Mouse (Mus musculus): ENCODE measurements around the gene Cmtr2.

Cmtr2 gene

DNA sequence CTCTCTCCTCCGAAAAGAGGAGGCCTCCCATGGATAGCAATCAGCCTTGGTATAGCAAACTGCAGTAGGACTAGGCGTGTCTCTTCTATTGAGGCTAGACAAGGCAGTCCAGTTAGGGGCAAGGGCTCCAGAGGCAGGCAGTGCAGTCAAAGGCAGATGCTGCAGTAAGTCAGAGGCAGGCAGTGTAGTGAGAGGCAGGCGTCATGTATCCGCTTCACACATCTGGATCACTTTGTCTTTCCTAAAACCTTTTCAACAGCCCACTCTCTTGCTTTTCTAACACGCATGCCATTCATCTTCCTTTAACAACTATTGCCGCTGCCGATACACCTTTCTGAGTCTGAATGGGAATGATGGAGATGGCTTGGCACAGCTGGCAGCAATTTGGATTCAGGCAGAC is at the start of gene Cmtr2:
Gene Cmtr2, plus strand, starts transcription at position 301 of the 400 bp plus-strand sequence.
- DNase-seq (ENCODE audit: low spot score): no peak

DNA sequence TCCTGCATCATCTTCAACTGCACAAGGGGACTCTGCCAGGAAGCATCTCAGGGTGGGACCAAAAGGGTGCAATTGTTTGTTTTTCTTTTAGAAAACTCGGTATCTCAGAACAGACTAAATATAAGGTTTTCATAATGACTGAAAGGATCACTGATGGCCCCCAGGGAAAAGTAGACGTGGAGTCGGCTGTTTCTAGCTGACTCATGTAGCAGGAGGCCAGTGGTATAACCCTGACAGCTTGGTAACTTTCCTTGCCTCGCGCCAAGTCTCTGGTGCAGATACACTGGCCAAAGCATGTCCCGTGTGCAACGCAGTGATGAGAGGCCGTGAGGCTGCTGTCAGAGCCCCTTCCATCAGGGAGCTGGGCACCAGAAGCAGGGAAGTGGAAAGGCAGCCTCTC is 49.2 kb upstream of the Cmtr2 start:
- no peak for DNase-seq (ENCODE audit: low spot score)

DNA sequence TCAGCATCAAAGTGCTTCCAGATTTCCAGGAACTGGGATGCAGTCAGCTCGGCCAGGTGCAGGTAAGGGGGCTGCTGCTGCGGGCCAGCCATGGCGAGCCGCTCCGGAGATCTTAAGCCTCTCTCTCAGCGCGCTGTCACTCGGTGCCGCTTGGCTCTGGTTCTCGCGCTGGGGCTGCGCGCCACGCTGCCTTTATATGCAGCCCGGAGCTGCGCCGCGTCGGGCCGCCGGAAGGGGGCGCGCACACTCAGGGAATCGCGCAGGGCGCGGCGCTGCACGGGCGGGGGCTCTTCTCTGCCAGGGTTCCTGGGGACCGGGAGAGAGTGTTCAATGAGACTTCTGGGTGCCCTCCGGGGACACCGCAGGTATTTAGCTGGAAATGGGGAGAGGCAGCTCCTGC is 47.4 kb upstream of the Cmtr2 start, which contains the start of gene Calb2:
Gene Calb2, minus strand, starts transcription at position 165 of the 400 bp plus-strand sequence.
- DNase-seq (ENCODE audit: low spot score): peak; percentile 24

DNA sequence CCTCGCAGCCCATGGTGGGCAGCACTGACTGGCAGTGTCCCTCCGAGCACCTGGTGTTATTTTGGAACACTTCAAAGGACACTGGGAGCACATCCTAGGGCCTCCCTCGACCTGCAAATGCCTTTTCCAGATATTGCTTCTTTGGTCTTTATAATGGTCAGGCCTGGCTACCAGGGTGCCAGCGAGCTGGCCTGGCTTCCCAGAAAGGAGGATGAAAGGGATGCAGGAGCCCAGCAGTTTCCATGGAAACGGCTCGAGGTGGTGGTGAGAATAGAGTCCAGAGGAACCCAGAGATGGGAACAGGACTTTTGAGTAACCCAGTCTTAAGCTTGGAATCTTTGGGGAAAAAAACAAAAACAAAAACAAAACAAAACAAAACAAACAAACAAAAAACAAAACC is 43.3 kb upstream of the Cmtr2 start:
- no peak for DNase-seq (ENCODE audit: low spot score)

GRCm38 (mm10) chr8:110174826-110175225 is 40.6 kb upstream of the Cmtr2 start:
- no peak for DNase-seq (ENCODE audit: low spot score)

GRCm38 (mm10) chr8:110177359-110178155 is 37.9 kb upstream of the Cmtr2 start:
- DNase-seq (ENCODE audit: low spot score): no peak

GRCm38 (mm10) chr8:110182735-110183367 is 32.6 kb upstream of the Cmtr2 start:
- DNase-seq (ENCODE audit: low spot score): no peak

- no peak for DNase-seq (ENCODE audit: low spot score)
These were observed 31.7 kb upstream of the Cmtr2 start for GRCm38 (mm10) chr8:110183748-110184147.

GRCm38 (mm10) chr8:110185538-110185937 is 29.9 kb upstream of the Cmtr2 start:
- DNase-seq (ENCODE audit: low spot score): no peak

DNA sequence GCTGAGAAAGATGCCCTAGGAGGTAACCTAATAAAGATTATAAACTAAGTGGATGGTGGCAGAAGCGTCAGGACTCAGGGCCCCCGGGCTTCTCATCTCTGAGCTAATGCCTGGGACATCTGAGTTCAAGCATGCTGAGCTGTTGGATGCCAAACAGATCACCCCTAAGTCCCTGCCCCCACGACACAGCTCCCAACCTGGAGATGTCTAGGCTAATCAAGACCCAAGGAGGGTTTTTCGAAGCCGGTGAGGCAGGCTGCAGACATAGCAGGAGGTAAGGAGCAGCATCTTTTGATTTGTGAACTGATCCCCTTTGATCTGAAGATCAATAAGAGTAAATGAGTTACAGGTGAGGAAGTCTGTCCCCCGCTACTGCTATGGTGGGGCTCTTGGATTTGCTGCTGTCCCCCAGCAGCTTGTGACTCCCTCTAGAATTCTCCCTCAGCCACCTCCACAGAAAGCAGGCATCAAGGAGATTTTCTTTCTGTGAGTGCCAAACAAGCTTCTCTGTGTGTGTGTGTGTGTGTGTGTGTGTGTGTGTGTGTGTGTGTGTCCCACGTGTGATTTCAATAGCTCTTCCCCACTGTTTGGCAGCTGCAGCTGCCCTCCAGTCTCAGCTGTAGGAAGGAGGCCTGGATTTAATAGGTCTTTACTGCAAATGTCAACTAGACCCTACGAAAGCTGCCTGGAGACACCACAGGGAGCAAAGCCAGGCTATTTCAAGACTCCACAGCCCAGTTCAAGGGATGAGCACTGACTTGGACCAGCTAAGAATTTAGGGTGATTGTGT is 26.3 kb upstream of the Cmtr2 start:
- DNase-seq (ENCODE audit: low spot score): no peak

DNA sequence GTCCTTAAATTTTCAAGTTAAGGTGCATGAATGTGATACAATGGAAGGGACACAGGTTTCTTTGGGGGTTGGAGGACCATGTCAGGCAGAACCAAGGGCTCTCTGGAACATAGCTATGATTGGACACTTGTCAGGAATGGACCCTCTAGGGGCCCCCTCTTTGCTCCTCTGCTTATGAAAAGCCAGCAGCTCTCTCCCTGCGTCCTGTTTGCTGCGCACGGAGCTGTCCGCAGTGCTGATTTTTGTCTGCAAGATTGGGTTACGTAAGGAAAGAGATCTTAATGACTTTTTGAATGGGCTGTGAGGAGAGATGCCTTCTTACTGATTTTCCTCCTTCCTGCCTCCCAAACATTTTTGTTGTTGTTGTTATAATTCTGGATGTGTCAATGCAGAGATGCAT is 18.8 kb upstream of the Cmtr2 start:
- DNase-seq (ENCODE audit: low spot score): peak; percentile 60

DNA sequence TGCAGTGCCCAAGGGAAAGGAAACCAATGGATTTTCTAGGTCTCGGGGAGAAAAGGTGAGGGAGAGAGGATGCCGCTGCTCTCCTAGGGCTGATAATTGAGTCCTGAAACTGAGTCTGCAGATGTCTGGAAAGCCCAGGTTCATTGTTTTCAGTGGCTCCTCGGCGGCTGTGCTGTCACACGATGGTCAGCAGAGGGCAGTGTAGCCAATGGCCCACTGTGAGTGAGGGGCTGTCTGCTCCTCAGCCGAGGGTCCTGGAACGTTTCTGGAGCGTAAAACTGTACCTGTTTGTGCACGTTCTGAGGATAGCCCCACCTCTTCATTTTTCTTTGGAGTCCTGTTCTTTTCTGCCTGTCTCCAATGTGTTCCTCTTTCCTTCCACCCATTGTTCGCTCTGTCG is 13.7 kb upstream of the Cmtr2 start:
- DNase-seq (ENCODE audit: low spot score): no peak

DNA sequence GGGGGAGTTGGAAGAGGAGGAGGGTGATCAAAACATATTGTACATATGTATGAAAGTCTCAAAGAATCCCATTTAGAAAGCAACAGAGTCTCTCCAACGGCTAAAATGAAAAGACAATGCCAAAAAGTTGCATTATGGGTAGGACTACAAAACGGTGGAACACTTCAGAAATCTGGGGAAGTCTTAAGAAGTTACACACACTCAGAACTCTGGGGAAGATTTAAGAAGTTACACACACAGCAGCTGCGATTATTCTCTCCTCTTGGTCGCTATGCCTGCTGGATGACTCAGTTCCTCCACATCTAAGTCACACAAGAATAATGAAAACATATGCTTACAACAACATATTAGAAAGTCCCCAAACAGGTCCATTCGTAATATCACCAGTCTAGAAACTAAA is 788 bp downstream of the Cmtr2 start:
- DNase-seq (ENCODE audit: low spot score): no peak

- DNase-seq (ENCODE audit: low spot score): no peak
These were observed 1.7 kb downstream of the Cmtr2 start for GRCm38 (mm10) chr8:110217198-110217597.

GRCm38 (mm10) chr8:110217681-110218131 is 2.2 kb downstream of the Cmtr2 start:
- peak; percentile 99 for DNase-seq (ENCODE audit: low spot score)

DNA sequence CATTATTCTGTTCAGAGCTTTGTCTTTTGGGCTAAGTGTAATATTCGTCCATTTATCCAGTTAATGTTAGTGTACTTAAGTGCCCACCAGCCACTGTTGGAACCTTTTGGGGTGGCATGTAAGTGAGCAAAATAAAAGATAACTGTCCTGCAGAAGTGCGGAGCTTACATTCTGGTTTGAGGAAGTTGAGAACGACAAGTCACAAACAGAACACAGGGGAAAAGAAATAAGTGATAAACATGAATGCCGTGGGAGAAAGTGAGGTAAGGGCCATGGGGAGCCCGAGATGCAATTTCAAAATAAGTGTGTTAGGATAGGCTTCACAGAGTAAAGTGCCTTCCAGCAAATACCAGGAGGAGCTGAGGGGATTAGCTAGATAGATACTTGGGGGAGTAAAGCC is 3.0 kb downstream of the Cmtr2 start:
- no peak for DNase-seq (ENCODE audit: low spot score)

- DNase-seq (ENCODE audit: low spot score): no peak
These were observed 5.5 kb downstream of the Cmtr2 start for GRCm38 (mm10) chr8:110220936-110221335.

DNA sequence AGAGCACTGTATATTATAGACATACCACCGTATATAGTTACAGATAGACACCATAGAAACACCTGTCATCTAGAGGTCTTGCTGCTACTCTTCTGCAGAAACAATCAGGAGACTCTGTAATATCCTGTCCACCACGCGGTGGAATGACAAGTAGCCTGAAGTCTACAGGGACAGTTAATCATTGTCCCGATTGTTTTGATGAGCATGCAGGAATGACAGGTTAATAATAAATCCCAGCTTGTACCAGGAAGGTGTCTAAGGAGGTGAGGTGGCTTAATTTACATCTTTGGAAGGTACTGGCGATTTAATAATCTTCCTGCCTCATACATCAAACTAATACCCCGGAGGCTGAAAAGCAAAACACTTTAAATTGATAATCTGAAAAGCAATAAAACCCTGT is 15.3 kb downstream of the Cmtr2 start:
- peak; percentile 62 for DNase-seq (ENCODE audit: low spot score)

DNA sequence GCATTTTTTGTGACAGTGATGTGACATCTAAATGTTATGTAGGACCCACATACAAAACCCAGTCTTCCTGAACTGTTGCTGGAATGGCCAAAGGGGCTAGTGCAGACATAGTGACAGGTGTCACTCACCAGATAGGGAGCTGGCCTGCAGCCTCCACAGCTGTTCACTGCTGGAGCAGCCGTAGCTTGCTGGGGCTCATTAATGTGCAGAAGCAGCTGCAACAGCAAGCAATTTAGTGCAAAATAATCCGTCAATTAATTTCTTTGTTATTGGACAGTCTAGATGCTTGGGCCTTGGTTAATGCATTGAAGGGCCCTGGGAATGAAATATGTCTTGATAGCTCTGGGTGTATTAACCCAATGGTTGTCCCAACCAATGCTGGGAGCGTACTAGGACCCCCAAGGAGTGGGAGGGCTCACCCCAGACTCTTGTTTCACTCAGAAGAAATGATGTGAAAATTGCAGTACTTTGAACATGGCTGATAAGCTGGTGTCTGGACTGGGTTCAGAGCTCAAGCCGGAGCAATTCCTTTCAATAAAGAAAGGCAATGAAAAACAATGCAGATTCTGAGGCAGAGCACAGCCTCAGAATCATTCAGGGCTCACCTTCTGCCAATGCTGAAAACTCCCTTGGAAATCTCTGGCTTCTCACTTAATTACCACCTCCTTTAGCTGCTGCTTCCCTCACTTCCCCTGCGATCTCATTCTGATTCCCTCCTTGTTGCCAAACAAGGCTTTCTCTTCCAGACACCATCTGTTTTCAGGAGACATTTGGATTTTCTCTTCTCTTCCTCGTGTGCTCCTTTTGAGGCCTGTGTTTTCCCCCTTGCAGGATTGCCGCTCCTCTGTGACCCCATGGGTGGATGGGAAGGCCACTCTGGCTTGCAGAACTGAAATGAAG is 27.1 kb downstream of the Cmtr2 start:
- no peak for DNase-seq (ENCODE audit: low spot score)

DNA sequence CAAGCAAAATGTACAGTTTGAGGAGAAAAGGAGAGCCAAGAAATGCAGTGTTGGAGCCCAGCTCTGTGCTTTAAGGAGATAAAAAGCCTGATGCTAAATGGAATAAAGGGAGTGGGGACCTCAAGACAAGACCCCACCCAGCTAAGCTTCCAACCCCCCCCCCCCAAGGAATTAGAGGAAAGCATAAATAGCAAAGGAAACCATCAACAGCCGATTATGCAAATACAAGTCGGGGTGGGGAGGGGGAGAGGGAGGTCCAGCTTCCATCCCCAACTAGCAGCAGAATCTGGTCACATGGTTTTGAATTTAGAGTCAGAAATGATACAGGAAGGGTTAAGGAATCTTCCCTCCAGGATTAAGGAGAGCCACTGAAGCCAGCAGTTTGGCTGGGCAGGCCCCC is 29.1 kb downstream of the Cmtr2 start:
- no peak for DNase-seq (ENCODE audit: low spot score)

- DNase-seq (ENCODE audit: low spot score): no peak
These were observed 31.8 kb downstream of the Cmtr2 start for GRCm38 (mm10) chr8:110247238-110247637.

GRCm38 (mm10) chr8:110253986-110254385 is 38.5 kb downstream of the Cmtr2 start:
- DNase-seq (ENCODE audit: low spot score): no peak

Data from yolk sac, embryonic 10.5 days (tissue).